Mouse (Mus musculus): ENCODE measurements around the gene Slc26a9. TPM values are rescaled to one million over a fixed set of nuclear protein-coding genes. Genes with fewer than 3 reads are reported as not detected.

Slc26a9 gene
- polyA plus RNA-seq, 1 experiment: 1.1 TPM

- Histone ChIP-seq H3K27ac (ENCODE audit: control insufficient read depth, insufficient read depth, low read length) (no peak overlapping the region), H3K4me1 (replicated peaks; ENCODE audit: control insufficient read depth, insufficient read depth, low read length) (no peaks in the 10 kb centered on the region), H3K4me3 (ENCODE audit: control insufficient read depth, insufficient read depth, low read length) (no peak overlapping the region), H3K36me3 (ENCODE audit: control insufficient read depth, insufficient read depth, low read length) (no peaks in the 10 kb centered on the region), H3K27me3 (ENCODE audit: control insufficient read depth, insufficient read depth, low read length) (no peaks in the 10 kb centered on the region)
- DNase-seq: no peak
- TF ChIP-seq CTCF (IDR thresholded peaks at IDR 0.05; ENCODE audit: borderline replicate concordance, control insufficient read depth, extremely low read depth, insufficient read depth, low read length, poor library complexity): no peak
- TF ChIP-seq POLR2A (IDR thresholded peaks at IDR 0.05; ENCODE audit: control insufficient read depth, extremely low read depth, insufficient read depth, low read length, poor library complexity): no peak
- 55% methylated on average over 9 of the region's 9 CpGs for WGBS
Observed at GRCm38 (mm10) chr1:131763683-131764082, 19.9 kb downstream of the Slc26a9 start.

GRCm38 (mm10) chr1:131764581-131765338, 20.9 kb downstream of the Slc26a9 start:
- Histone ChIP-seq H3K36me3 (ENCODE audit: control insufficient read depth, insufficient read depth, low read length) (no peaks in the 10 kb centered on the region), H3K4me3 (ENCODE audit: control insufficient read depth, insufficient read depth, low read length) (no peak overlapping the region), H3K27me3 (ENCODE audit: control insufficient read depth, insufficient read depth, low read length) (no peaks in the 10 kb centered on the region), H3K27ac (ENCODE audit: control insufficient read depth, insufficient read depth, low read length) (no peak overlapping the region), H3K4me1 (replicated peaks; ENCODE audit: control insufficient read depth, insufficient read depth, low read length) (no peaks in the 10 kb centered on the region)
- DNase-seq: no peak
- no peak for TF ChIP-seq POLR2A (IDR thresholded peaks at IDR 0.05; ENCODE audit: control insufficient read depth, extremely low read depth, insufficient read depth, low read length, poor library complexity)
- WGBS: 64% methylated on average over 8 of the region's 8 CpGs

GRCm38 (mm10) chr1:131765357-131766001, 21.7 kb downstream of the Slc26a9 start:
- no peak overlapping the region for H3K4me3 ChIP-seq (ENCODE audit: control insufficient read depth, insufficient read depth, low read length)
- H3K27me3 ChIP-seq (ENCODE audit: control insufficient read depth, insufficient read depth, low read length): no peaks in the 10 kb centered on the region
- 20% methylated on average over 11 of the region's 11 CpGs for WGBS
- no peaks in the 10 kb centered on the region for H3K4me1 ChIP-seq (replicated peaks; ENCODE audit: control insufficient read depth, insufficient read depth, low read length)
- H3K27ac ChIP-seq (ENCODE audit: control insufficient read depth, insufficient read depth, low read length): no peak overlapping the region
- DNase-seq: peak; percentile 81
- no peaks in the 10 kb centered on the region for H3K36me3 ChIP-seq (ENCODE audit: control insufficient read depth, insufficient read depth, low read length)
- no peak for TF ChIP-seq POLR2A (IDR thresholded peaks at IDR 0.05; ENCODE audit: control insufficient read depth, extremely low read depth, insufficient read depth, low read length, poor library complexity)
- TF ChIP-seq CTCF (IDR thresholded peaks at IDR 0.05; ENCODE audit: borderline replicate concordance, control insufficient read depth, extremely low read depth, insufficient read depth, low read length, poor library complexity): peak; percentile 82; the same call in 1 of the 2 replicates

GRCm38 (mm10) chr1:131769296-131769695, 25.5 kb downstream of the Slc26a9 start:
- H3K27ac ChIP-seq (ENCODE audit: control insufficient read depth, insufficient read depth, low read length): no peak overlapping the region
- no peaks in the 10 kb centered on the region for H3K36me3 ChIP-seq (ENCODE audit: control insufficient read depth, insufficient read depth, low read length)
- 84% methylated on average over 3 of the region's 3 CpGs for WGBS
- TF ChIP-seq POLR2A (IDR thresholded peaks at IDR 0.05; ENCODE audit: control insufficient read depth, extremely low read depth, insufficient read depth, low read length, poor library complexity): no peak
- TF ChIP-seq CTCF (IDR thresholded peaks at IDR 0.05; ENCODE audit: borderline replicate concordance, control insufficient read depth, extremely low read depth, insufficient read depth, low read length, poor library complexity): no peak
- no peaks in the 10 kb centered on the region for H3K4me1 ChIP-seq (replicated peaks; ENCODE audit: control insufficient read depth, insufficient read depth, low read length)
- H3K27me3 ChIP-seq (ENCODE audit: control insufficient read depth, insufficient read depth, low read length): no peaks in the 10 kb centered on the region
- DNase-seq: no peak
- no peak overlapping the region for H3K4me3 ChIP-seq (ENCODE audit: control insufficient read depth, insufficient read depth, low read length)

- Histone ChIP-seq H3K27ac (ENCODE audit: control insufficient read depth, insufficient read depth, low read length) (no peak overlapping the region), H3K4me3 (ENCODE audit: control insufficient read depth, insufficient read depth, low read length) (no peak overlapping the region), H3K4me1 (replicated peaks; ENCODE audit: control insufficient read depth, insufficient read depth, low read length) (no peaks in the 10 kb centered on the region), H3K27me3 (ENCODE audit: control insufficient read depth, insufficient read depth, low read length) (no peaks in the 10 kb centered on the region), H3K36me3 (ENCODE audit: control insufficient read depth, insufficient read depth, low read length) (no peaks in the 10 kb centered on the region)
- DNase-seq: no peak
- 86% methylated on average over 4 of the region's 4 CpGs for WGBS
- TF ChIP-seq CTCF (IDR thresholded peaks at IDR 0.05; ENCODE audit: borderline replicate concordance, control insufficient read depth, extremely low read depth, insufficient read depth, low read length, poor library complexity) (no peak), POLR2A (IDR thresholded peaks at IDR 0.05; ENCODE audit: control insufficient read depth, extremely low read depth, insufficient read depth, low read length, poor library complexity) (no peak)
Observed at GRCm38 (mm10) chr1:131770656-131771055, 26.8 kb downstream of the Slc26a9 start.

GRCm38 (mm10) chr1:131771440-131771839, 27.6 kb downstream of the Slc26a9 start:
- H3K4me1 ChIP-seq (replicated peaks; ENCODE audit: control insufficient read depth, insufficient read depth, low read length): no peaks in the 10 kb centered on the region
- no peak overlapping the region for H3K4me3 ChIP-seq (ENCODE audit: control insufficient read depth, insufficient read depth, low read length)
- no peaks in the 10 kb centered on the region for H3K27me3 ChIP-seq (ENCODE audit: control insufficient read depth, insufficient read depth, low read length)
- DNase-seq: no peak
- H3K36me3 ChIP-seq (ENCODE audit: control insufficient read depth, insufficient read depth, low read length): no peaks in the 10 kb centered on the region
- H3K27ac ChIP-seq (ENCODE audit: control insufficient read depth, insufficient read depth, low read length): no peak overlapping the region
- TF ChIP-seq CTCF (IDR thresholded peaks at IDR 0.05; ENCODE audit: borderline replicate concordance, control insufficient read depth, extremely low read depth, insufficient read depth, low read length, poor library complexity): no peak
- TF ChIP-seq POLR2A (IDR thresholded peaks at IDR 0.05; ENCODE audit: control insufficient read depth, extremely low read depth, insufficient read depth, low read length, poor library complexity): no peak
